Mouse (Mus musculus) ES-E14 (cell line): ENCODE results near the gene A030003K21Rik. TPM values are rescaled to one million over a fixed set of nuclear protein-coding genes. Genes with fewer than 3 reads are reported as not detected.

Source experiments
- DNase-seq: peaks from one replicate; pipeline ENCODE4 v3.0.0-alpha.2; 2013; ENCODE audit warnings: low read depth, low spot score
- H3K27ac ChIP-seq: 2 replicates; pipeline ENCODE4 v1.5.1; 2012; ENCODE audit warnings: low read depth, mild to moderate bottlenecking, low read length, moderate library complexity, mixed read lengths; ENCODE audit not compliant: poor library complexity, insufficient read depth, severe bottlenecking
- H3K36me3 ChIP-seq: 2 replicates; pipeline ENCODE4 v1.6.1; 2012; ENCODE audit warnings: mild to moderate bottlenecking, low read length, moderate library complexity, mixed read lengths; ENCODE audit not compliant: control insufficient read depth, poor library complexity, insufficient read depth, severe bottlenecking
- H3K4me1 ChIP-seq, 2 experiments: fragments of 150-350 bp in 1 of 2; sonication (generic) in 1 of 2; 2 replicates each; pipeline ENCODE4 v1.6.1; 2012; ENCODE audit warnings: low read length in 2 of 2, mild to moderate bottlenecking in 1 of 2, mixed read lengths in 1 of 2; ENCODE audit not compliant: control insufficient read depth in 2 of 2, insufficient read depth in 2 of 2, poor library complexity in 1 of 2
- H3K4me3 ChIP-seq, 2 experiments: fragments of 150-350 bp in 1 of 2; sonication (generic) in 1 of 2; 2 replicates each; pipeline ENCODE4 v1.5.1; 2012; ENCODE audit warnings: low read length in 2 of 2, low read depth in 1 of 2, mild to moderate bottlenecking in 1 of 2, mixed read lengths in 1 of 2; ENCODE audit not compliant: insufficient read depth in 1 of 2, poor library complexity in 1 of 2, severe bottlenecking in 1 of 2
- H3K9ac ChIP-seq: 2 replicates; pipeline ENCODE4 v1.6.1; 2012; ENCODE audit warnings: low read depth, mild to moderate bottlenecking, low read length, mixed read lengths; ENCODE audit not compliant: poor library complexity, insufficient read depth, severe bottlenecking
- H3K9me3 ChIP-seq: fragments of 150-350 bp; sonication (generic); 2 replicates; pipeline ENCODE4 v1.6.1; 2012; ENCODE audit warnings: low read depth, mild to moderate bottlenecking, low read length; ENCODE audit not compliant: control insufficient read depth, insufficient read depth
- CHD2 ChIP-seq: IDR thresholded peaks from 2 replicates; pipeline ENCODE4 v1.6.1; 2014; ENCODE audit warnings: mild to moderate bottlenecking, low read depth, low read length, inconsistent platforms
- HCFC1 ChIP-seq: IDR thresholded peaks from 2 replicates; pipeline ENCODE4 v1.6.1; 2012; ENCODE audit warnings: low read length, inconsistent platforms, borderline replicate concordance; ENCODE audit not compliant: insufficient read depth
- MAFK ChIP-seq: IDR thresholded peaks from 2 replicates; pipeline ENCODE4 v1.6.1; 2014; ENCODE audit warnings: mild to moderate bottlenecking, low read depth, low read length, inconsistent platforms; ENCODE audit not compliant: insufficient read depth
- ZC3H11A ChIP-seq: IDR thresholded peaks from 2 replicates; pipeline ENCODE4 v1.6.1; 2012; ENCODE audit warnings: low read depth, mild to moderate bottlenecking, inconsistent platforms, low read length, borderline replicate concordance
- ZNF384 ChIP-seq: IDR thresholded peaks from 2 replicates; pipeline ENCODE4 v1.6.1; 2012; ENCODE audit warnings: low read depth, low read length, inconsistent platforms
- in situ Hi-C, 2 experiments: fragments of 600-800 bp; cut with MboI; formaldehyde crosslinking; loops; one replicate each; pipeline ENCODE4 v1.15.1; 2025; ENCODE audit warnings: low sequenced_read_pairs in 2 of 2, inconsistent platforms in 1 of 2; ENCODE audit not compliant: unreplicated experiment in 2 of 2
- total RNA-seq: library from RNA; depleted of rRNA; stranded (reverse); fragments of 300-350 nt; gene quantifications from 2 replicates; pipeline ENCODE4 v1.2.3, GENCODE M21; 2012; rRNA removed

A030003K21Rik gene
- total RNA-seq, 1 experiment, result not detected

GRCm38 (mm10) chr1:82900567-82900966 is 42.6 kb downstream of the A030003K21Rik start:
- DNase-seq, result no peak
- Histone ChIP-seq H3K36me3 (peaks cover 11% of the 10 kb centered on the region), H3K27ac (no peak overlapping the region), H3K4me3 (no peak overlapping the region), H3K9ac (no peak overlapping the region), H3K9me3 (no peaks in the 10 kb centered on the region), H3K4me1 (no peaks in the 10 kb centered on the region)
- in situ Hi-C loops, result no loop called here
- TF ChIP-seq MAFK, result no peak
- no peak for TF ChIP-seq CHD2
- no peak for TF ChIP-seq ZNF384
- no peak for TF ChIP-seq HCFC1
- no peak for TF ChIP-seq ZC3H11A

- TF ChIP-seq HCFC1, result no peak
- no peak for TF ChIP-seq CHD2
- TF ChIP-seq ZC3H11A, result no peak
- TF ChIP-seq MAFK, result no peak
- no peak for TF ChIP-seq ZNF384
- Histone ChIP-seq H3K27ac (no peak overlapping the region), H3K9ac (no peak overlapping the region), H3K36me3 (peaks cover 9% of the 10 kb centered on the region), H3K4me1 (no peaks in the 10 kb centered on the region), H3K9me3 (no peaks in the 10 kb centered on the region), H3K4me3 (no peak overlapping the region)
- in situ Hi-C loops, result no loop called here
- no peak for DNase-seq
These were observed 49.9 kb downstream of the A030003K21Rik start for GRCm38 (mm10) chr1:82893269-82893668.

Other genes with a start within 250 kb of the A030003K21Rik start
- gene Mff, start 218.5 kb downstream of the A030003K21Rik start, total RNA-seq, result 52.2 and 70.4 TPM in 2 replicates
- not detected in 2 replicates for gene Tm4sf20, start 174.9 kb downstream of the A030003K21Rik start, total RNA-seq
- not detected in 2 replicates for gene Gm47791, start 172.1 kb downstream of the A030003K21Rik start, total RNA-seq
- 46.1 and 66.6 TPM in 2 replicates for gene Agfg1, start 103.9 kb downstream of the A030003K21Rik start, total RNA-seq
- gene A030005L19Rik, start 30.1 kb downstream of the A030003K21Rik start, total RNA-seq, result 0.80 and 0.95 TPM in 2 replicates
- not detected in 2 replicates for gene A030014E15Rik, start 18.5 kb downstream of the A030003K21Rik start, total RNA-seq
- not detected in 2 replicates for gene Gm6217, start 12.0 kb downstream of the A030003K21Rik start, total RNA-seq
- gene Gm7544, start 12.6 kb upstream of the A030003K21Rik start, total RNA-seq, result not detected in 2 replicates
- gene Gm47955, start 16.9 kb upstream of the A030003K21Rik start, total RNA-seq, result not detected in 2 replicates
- not detected in 2 replicates for gene Gm47959, start 57.2 kb upstream of the A030003K21Rik start, total RNA-seq
- 1.3 and 1.9 TPM in 2 replicates for gene Slc19a3, start 95.1 kb upstream of the A030003K21Rik start, total RNA-seq
- gene Krtap28-10, start 99.1 kb upstream of the A030003K21Rik start, total RNA-seq, result not detected in 2 replicates
- gene Gm47969, start 101.5 kb upstream of the A030003K21Rik start, total RNA-seq, result 0.22 TPM in 1 of 2 replicates, not detected in the other
- gene A030005K14Rik, start 116.0 kb upstream of the A030003K21Rik start, total RNA-seq, result not detected in 2 replicates
- not detected in 2 replicates for gene Krtap28-13, start 117.5 kb upstream of the A030003K21Rik start, total RNA-seq
- 0.53 and 0.89 TPM in 2 replicates for gene Ccl20, start 173.4 kb upstream of the A030003K21Rik start, total RNA-seq
- gene Daw1, start 216.4 kb upstream of the A030003K21Rik start, total RNA-seq, result not detected in 2 replicates